Mouse (Mus musculus) right cerebral cortex, adult 2 months (tissue): ENCODE results near the gene Tmem132d.

Experiments used
- DNase-seq, 2 experiments: peaks; one replicate each; pipeline ENCODE4 v3.0.0; 2021 to 2022; ENCODE audit warnings: low spot score in 2 of 2

The Tmem132d gene

DNA sequence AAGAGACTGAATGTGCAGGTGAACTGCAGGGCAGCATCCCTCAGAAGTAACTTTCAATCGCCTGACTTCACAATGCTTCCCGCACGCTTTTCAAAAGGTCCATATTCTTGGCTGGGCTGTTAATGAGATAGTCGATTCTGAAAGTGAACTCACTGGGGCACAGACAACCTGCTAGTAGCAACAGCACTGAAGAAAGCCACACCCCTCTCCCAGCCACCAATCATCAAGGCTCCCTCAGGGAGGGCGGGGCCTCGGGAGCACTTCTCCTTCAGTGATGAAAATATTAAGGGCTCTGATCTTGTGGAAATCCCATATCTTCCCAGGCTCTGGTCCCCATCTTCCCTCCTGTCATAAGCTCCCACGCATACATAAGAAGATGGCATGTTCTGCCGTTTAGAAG, 27.8 kb downstream of the Tmem132d start:
- DNase-seq, result no peak

DNA sequence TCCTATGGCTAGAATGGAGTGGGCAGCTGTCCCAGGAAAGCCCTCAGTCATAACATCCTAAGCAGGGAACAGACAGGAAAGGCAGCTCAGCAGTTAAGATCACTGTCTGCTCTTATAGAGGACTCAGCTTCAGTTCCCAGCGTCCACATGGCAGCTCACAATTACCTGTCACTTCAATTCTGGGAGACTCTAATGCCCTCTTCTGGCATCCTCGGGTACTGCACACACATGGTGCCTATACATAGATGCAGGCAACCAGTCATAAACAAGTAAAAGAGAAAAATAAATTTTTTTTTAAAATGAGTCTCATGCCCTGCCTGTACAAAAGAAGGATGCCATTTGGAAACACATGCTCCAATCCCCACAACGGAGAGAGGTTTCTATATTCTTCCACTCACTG, 28.7 kb downstream of the Tmem132d start:
- no peak for DNase-seq

DNA sequence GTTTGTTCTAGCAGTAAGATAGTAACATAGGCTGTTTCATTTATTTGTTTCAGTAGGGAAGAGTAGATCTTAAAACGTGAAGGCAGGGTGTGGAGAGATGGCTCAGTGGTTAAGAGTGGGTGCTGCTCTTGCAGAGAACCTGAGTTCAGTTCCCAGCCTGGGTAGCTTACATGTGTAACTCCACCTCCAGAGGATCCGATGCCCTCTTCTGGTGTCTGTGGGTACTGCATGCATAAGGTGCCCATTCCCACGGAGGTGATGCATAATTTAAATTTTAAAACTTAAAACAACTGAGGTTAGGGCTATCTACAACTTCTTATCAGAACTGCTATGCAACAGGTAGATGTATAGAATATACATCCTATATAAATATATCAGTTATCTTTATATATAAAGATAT, 40.5 kb downstream of the Tmem132d start:
- DNase-seq, result no peak

DNA sequence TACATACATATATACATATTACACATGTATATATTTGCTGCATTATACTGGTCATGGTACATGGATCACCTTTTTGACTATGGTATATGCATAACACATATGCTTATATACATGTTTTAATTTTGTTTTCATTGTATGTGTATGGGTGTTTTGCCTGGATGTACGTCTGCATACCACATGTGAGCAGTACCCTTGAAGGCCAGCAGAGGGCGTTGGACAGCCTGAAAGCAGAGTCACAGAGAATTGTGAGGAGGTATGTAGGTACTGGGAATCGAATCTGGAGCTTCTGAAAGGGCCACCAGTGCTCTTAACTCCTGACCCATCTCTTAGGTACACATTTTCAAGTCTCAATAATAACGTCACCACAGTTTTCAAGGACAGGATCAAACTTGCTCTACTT, 43.2 kb downstream of the Tmem132d start:
- DNase-seq, result no peak

DNA sequence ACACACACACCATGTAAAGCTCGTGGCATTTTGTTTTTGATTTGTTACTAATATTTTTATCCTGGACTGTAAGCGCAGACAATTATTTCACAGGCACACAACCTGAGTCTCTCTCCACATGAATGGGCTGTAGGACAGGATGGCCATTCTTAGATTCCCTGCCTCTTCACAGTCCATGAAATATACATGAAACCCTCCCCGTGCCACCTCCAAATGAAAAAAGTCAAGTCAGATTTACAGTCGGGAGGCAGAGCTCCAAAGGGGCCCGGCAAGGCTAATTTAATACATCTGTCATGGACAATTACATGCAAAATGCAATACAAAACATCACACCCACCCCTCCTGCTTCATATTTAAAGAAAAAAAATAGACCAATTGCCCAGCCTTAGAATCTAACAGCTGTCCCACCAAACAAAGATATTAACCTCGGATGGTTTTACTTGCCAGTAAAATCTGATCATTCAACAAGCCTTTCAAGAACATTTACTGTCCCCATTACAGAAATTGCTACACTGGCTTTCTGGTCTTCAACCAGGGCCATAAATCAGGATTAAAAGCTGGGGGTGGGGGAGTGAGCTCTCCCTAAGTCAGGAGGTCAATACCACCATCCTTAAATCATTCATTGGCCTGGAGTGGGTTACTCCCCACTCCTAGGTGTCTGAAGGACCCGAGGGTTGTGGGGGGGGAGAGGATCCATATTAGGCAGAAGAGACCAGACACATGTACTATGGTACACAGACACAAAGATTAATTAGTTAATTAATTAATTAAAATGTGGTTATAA, 44.3 kb downstream of the Tmem132d start:
- no peak for DNase-seq

DNA sequence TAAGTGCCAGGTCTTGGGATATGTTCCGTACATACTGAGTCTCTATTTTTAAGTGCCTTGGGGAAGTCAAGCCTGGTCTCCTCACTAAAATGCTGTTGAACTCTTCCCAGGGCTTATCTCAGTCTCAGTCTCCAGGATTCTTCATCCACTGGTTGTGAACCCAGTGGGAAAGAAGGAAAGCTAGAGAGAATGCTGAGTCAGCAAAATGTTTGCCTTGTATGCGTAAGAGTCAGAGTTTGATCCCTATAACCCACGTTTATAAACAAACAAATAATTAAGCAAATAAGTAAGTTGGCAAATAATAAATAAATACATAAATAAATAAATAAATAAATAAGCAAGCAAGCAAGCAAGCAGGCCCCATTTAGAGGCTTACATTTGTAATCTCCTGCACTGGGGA, 63.1 kb downstream of the Tmem132d start:
- no peak for DNase-seq

DNA sequence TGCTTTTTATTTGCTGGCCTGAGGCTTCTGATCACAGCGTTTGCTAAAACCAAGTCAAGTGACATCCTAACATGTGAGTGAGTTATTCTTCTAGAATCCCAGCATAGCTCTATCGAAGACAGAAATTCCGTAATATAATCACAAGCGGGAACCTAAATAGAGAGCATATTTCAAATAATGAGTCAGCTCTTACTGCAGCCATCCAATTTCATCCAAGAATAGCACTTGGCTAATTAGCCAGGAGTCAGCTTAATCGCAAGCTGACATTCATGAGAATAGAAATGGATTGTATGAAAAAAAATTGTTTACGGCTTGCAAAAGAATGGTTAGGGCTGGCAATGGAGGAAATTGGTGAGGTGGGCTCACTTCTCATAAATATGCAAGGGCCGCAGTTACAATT, 63.8 kb downstream of the Tmem132d start:
- DNase-seq, result no peak

DNA sequence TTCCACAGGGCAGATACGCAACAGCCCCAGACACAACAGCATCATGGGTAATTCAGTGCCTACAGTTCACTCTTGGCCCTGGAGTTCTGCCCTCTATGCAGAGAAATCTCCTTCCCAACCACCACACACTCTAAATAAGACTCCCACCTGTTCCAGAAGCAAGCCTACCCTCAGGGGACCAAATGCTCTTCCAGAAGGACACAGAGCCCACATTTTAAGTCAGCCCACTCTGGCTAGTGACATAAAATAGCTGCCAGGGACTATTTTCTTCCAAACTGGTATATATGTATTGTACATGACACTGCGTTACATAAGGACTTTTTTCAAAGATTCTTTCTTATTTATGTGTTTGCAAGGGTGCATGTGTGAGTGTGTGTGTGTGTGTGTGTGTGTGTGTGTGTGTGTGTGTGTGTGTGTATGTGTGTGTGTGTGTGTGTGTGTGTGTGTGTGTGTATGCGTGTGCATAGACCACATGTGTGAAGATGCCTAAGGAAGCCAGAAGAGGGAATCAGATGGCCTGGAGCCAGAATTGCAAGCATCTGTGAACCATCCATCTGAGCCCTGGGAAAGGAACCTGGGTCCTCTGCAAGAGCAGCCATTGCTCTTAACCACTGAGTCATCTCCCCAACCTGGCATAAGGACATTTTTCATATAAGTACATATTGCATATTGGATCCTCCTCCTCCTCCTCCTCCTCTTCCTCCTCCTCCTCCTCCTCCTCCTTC, 67.5 kb downstream of the Tmem132d start:
- peak; percentile 34 to 39 for DNase-seq

DNA sequence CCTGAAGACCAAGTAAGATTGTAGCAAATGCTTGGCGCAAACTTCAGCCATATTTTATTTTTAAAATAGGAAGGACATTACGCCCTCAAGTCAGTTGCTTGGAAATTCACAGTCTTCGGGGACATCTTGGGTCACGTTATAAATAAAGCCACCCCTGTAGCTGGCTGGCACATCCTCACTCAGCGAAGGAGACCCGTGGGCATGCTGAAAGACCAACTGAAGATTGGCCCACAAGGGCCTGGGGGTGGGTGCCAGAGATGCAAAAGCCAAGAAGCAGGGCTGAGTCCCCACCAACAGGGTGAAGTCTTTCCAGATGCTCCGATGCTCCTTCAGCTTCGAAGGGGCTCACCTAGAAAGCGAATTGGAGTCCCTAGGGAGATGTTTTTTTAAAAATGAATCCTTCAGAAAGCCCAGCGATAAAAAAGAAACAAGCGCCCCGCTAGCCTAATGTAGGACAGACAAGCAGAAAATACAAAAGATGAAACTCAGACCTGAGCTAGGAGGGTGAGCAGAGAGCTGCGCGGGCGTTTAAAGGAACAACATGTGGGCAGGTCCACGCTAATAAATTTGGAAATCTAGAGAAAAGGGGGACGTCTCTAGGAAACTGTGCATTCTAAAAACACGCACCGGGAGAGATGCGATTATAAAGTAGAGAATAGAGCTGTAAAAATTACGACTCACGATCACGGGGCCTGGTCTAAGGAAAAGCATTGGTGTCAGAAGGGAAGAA, 71.8 kb downstream of the Tmem132d start:
- peak; percentile 38 for DNase-seq

DNA sequence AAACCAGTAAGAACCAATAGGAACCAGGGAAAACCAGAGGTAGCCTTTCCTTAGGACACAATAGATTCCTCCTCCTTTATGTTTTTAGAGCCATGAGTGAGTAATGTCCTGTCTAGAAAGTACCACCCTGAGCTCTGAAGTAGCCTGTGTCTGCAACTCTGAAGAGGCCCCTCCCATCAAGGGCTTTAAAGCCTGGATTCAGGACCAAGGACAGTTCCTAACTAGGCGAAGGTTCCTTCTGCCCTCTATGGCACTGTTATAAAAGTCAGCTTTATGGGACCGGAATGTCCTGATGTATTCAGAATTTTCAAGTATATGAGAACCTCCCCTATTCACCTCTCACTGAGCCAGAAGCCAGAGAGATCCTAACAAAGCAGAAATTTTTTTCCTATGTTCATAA, 84.0 kb downstream of the Tmem132d start:
- DNase-seq, result no peak

DNA sequence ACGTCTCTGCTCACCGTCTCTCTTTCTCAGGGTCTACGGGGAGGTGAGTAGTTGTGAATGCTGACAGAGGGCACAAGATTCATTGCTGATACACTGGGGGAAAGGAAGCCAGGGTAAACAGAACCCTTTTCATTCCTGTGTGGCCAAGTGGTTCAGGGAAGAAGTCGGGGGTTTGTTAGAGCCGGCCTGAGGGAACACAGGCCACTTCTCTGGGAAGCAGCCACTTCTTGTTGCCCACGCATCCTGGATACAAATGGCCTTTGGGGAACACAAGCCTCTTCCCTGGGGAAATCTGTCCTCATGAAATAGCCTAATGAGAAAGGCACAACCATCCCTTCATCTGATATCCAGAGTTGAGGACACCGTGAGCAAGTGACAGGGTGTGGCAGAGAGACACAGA, 96.0 kb downstream of the Tmem132d start:
- DNase-seq, result no peak

DNA sequence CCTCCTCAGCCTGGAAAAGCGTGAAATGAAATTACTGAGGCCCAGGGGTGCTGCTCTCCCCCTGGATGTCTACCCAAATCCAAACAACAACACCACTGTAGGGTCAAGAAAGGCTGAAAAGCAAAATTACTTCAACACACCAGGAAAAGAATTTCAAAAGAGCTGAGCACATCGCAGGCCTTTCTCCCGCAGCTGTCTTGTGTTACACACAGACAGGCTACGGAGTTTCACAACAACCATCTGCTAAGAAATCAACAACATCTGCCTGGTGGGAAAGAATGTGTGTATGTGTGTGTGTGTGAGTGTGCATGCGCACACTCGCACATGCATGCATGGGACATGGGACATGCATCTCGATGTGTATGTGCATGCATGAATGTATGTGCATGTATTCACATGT, 100.1 kb downstream of the Tmem132d start:
- no peak for DNase-seq

DNA sequence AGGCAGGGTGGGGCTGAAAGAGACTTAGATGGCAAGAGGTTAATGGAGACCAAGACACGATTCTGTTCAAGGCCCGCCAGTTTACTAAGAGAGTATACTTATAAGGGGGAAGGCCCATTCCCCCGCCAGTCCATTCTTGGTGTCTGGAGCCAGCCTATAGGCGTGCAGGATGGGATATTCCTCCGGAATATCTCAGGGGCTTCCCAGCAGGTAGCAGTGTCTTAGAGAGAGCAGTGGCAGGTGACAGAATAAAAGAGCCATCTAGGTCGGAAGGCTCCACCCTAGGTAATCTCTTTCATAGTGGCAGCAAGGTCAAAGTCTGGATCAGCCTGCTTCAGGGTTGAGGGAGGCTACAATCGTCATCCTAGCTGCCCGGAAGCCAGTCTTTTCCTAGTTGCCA, 102.5 kb downstream of the Tmem132d start:
- DNase-seq, result no peak

DNA sequence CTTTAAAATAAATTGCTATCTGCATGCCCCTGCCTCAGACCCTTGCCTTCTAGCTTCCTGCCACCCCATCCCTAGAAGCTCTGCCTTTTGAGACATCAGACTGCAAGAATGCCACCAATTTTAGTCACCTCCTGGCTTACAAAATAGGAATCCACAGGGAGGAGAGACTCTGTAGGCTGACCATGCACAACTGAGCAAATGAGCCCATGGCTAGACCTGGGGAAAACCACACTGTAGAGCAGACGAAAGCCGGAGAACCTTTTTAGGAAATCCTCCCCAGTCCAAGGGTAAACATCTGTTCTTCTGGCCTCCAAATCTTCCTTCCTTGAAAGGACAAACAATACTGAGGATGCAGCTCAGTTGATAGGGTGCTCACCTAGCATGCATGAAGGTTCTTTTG, 130.5 kb downstream of the Tmem132d start:
- no peak for DNase-seq

DNA sequence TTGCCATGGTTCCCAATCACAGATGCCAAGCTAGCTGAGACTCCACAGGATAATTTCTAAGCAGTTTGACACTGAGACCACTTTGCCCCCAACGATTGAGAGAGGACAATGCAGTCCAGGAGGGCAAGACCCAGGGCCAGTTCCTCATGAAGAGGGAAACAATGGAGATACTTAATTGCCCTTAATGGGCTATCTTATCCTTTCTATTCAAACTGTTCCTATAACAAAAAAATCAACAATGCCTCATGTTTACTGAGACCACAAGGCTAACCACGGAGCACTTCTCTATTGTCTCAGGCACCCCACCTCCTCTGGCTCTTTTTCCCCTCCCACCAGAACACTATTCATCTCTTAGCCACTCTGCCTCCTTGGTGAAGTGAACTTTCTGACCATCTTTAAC, 141.7 kb downstream of the Tmem132d start:
- no peak for DNase-seq

DNA sequence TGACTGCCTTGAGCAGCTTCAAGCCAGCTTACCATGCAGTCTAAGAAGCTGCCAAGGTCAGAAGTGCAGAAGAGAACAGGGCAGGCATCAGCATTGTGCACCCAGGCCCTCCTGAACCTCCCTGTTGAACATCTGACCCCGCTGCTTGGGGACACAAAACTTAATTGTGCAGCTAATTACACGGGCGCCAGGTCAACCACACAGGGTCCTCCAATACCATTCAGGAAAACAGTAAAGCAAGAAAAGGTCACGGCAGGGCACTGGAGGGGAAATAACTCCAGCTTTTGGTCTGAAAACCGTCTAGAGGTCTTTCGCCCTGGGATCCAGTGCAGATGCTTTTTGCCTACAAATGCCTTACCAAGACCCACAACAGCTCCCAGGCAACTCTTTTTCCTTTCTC, 159.6 kb downstream of the Tmem132d start:
- DNase-seq, result no peak

DNA sequence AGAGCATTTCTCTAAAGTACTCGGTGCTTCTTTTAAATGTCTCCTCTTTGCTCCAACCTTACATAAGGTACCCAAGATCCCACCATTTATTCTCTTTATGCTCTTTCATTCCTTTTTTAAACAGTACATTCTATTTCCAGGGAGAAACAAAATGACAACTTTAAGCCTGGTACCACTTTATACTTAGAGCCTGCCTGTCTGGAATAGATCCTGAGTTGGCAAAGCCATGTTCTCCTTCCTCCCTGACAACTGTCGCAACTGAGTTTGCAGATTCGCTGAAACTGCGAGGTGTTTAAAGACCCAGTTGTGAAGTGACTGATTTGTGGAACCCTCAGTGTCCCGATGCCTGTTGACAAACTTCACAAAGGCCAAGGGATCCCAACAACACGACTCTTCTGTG, 165.5 kb downstream of the Tmem132d start:
- peak in 1 of 2 experiments; percentile 8 for DNase-seq

DNA sequence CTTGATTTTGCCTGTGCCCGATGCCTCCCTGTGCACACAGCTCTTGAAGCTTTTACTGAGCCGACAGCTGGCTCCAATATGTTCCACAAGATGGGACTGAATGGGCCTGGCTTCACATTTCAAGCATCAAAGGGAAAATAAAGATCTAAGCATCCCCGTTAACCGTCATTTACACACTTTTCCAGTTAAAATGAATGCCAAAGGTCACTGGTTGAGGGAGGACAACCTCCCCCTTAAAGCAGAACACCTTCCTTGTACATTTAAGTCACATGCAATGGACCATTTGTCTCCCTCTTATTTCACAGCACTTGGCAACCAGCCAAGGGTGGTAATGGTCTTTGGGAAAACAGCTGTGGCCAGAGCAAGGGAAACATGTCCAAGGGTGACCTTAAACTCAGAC, 188.7 kb downstream of the Tmem132d start:
- no peak for DNase-seq

DNA sequence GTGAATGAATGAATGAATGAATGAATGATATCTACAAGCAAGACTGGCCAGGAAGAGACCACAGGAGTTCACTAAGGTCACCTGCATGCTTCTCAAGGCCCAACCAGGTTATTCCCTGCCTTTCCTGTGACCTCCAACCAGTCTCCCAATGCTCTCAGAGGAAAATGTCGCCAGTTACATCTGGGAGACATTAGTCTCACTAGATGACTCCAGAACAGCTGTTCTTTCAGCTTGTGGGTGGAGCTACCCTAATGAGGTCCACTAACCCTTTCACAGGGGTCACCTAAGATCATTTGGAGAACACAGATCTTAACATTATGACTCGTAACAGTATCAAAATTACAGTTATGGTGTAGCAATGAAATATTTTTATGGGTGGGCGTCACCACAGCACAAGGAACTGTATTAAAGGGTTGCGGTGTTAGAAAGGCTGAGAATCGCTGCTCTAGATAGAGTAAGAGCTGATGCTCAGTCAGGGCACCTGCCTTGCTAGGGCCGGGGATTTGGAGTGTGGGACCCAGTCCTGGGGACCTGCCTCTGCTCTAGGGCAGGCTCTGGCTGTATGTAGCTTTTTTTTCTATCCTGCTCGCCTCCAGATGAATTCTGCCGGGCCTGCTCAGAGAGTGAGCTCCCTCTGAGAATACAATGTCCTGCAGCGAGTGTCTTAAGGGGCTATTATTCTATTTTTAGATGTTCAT, 196.1 kb downstream of the Tmem132d start:
- DNase-seq, result no peak

DNA sequence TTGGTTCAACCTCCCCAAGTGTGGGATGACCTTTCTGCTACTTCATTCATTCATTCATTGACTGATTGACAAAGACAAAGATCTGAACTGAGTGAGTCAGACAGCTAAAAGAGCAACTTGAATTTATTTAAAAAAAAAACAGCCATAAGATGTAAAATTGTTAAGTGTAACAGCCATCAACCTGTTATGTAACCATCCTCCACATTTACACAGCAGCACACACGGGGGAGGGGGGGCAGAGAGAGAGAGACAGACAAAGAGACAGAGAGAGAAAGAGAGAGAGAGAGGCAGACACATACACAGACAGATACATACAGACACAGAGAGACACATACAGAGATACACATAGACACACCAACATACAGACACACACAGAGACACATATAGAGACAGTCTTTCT, 197.3 kb downstream of the Tmem132d start:
- DNase-seq, result peak in 1 of 2 experiments; percentile 20

DNA sequence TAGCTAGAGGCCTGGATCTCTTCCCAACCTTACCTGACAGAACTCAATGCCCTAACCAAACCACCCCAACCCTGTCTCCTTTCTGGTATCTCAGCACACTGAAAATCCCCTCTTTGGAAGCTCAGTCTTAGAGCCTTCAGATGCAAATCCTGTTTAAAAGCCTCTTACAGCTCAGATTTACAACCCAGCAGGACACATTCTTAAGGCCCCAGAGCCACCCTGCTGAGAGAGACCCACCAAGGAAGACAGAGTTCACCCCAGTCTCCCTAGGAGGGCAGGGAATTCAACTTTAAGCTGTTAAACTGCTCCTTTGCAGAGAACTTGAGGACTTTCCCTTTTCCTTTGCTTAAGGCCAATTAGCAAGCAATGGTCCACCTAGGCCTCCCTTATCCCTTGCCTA, 199.8 kb downstream of the Tmem132d start:
- no peak for DNase-seq

DNA sequence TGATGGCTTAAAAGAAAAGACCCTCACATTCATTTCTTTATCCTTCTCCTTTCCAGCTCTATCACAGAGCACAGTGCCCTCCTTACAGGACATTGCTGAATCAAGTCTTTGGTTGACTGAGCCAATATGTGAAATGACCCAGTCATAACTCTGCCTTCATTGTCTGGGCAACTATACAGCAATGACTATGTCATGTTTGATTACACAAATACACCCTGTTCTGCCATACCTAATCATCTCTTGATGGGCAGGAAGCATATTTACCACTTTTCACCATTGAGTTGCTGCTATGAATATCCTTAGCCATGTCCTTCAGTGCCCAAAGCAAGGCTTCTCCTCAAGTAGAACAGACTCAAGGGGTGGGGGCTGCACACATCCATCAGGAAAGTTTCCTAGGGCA, 214.6 kb downstream of the Tmem132d start:
- no peak for DNase-seq
